Mouse (Mus musculus) liver, adult 10 weeks (tissue): ENCODE data around the gene Fbxw8. TPM values are rescaled to one million over a fixed set of nuclear protein-coding genes. Genes with fewer than 3 reads are reported as not detected.

ENCODE experiments used
- polyA plus RNA-seq: library from polyadenylated mRNA; stranded (reverse); fragments of 350-450 nt; fragmentation: Illumina TruSeq; extraction: RNeasy Lipid Tissue Mini Kit (QIAGEN cat#74804); gene quantifications from one replicate; pipeline ENCODE4 v1.2.3, GENCODE M21; 2014; ENCODE audit warnings: low read depth, low replicate concordance

Fbxw8 gene
- 1.9 TPM for polyA plus RNA-seq

GRCm38 (mm10) chr5:118154839-118155564, at the start of gene Fbxw8:
Gene Fbxw8 (minus strand): TSS chr5:118155464.

GRCm38 (mm10) chr5:118164581-118164980, 9.3 kb upstream of the Fbxw8 start, which contains the start of gene Hrk:
Gene Hrk (plus strand): TSS chr5:118164648.

GRCm38 (mm10) chr5:118027698-118028190, 127.5 kb downstream of the Fbxw8 start, which contains the start of gene Tesc:
Gene Tesc (plus strand): TSS chr5:118027743.

Other genes with a start within 250 kb of the Fbxw8 start
- 23.6 TPM for gene Fbxo21, start 178.7 kb downstream of the Fbxw8 start, polyA plus RNA-seq
- not detected for gene Tesc, start 127.7 kb downstream of the Fbxw8 start, polyA plus RNA-seq
- gene Hrk, start 9.2 kb upstream of the Fbxw8 start, polyA plus RNA-seq, result 0.08 TPM
- not detected for gene Rnft2, start 89.7 kb upstream of the Fbxw8 start, polyA plus RNA-seq
- 0.79 TPM for gene 2410131K14Rik, start 89.8 kb upstream of the Fbxw8 start, polyA plus RNA-seq